Mouse (Mus musculus) stomach, postnatal 0 days (tissue): ENCODE results near the gene Gins3.

Source experiments
- CTCF ChIP-seq: IDR thresholded peaks from 2 replicates; pipeline ENCODE4 v1.5.1; 2016; ENCODE audit warnings: antibody characterized with exemption, low read depth, mild to moderate bottlenecking, moderate library complexity
- EP300 ChIP-seq: optimal IDR thresholded peaks from 2 replicates; pipeline ENCODE3; 2016; ENCODE audit warnings: antibody characterized with exemption

DNA sequence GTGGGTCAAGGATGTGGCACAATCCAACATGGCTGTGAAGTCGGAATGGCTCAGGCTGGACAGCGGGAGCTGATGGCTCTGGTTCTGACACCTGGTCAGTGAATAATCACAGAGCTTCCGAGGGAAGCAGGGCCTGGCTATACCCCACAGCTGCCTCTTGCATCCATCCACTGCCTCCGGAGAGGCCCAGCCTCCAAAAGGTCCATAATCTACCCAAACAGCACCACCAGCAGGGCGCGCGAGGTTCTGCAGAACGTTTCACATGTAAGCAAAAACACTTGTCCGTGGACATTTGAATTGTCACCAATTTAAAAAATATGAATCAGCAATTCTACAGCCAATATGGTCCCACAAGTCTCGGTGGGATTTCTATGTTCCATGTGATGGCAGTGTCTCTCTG lies 44.0 kb upstream of the Gins3 start:
- TF ChIP-seq EP300 (no peak), CTCF (0 out of 2 replicates have a peak, but pooled peaks have one; percentile 12)
